Mouse (Mus musculus) adrenal gland, adult 2 months (tissue): ENCODE measurements around the gene Usp4. TPM values are rescaled to one million over a fixed set of nuclear protein-coding genes. Genes with fewer than 3 reads are reported as not detected.
"Not testable (repeated sequence)": the region's sequence is repeated elsewhere in the genome, so short reads cannot be mapped to it uniquely, and the experiment has no call there.

Experiments
- DNase-seq: peaks from one replicate; pipeline ENCODE4 v3.0.0; 2021
- long read RNA-seq: library from polyadenylated mRNA; stranded (forward); transcript quantifications from one replicate; pipeline ENCODE4 v2.0.0, GENCODE M21; 2021
- polyA plus RNA-seq: library from polyadenylated mRNA; depleted of rRNA; stranded (reverse); fragments of >200 nt; gene quantifications from 2 replicates; pipeline ENCODE4 v1.2.3, GENCODE M21; 2012; rRNA removed
- total RNA-seq, 2 experiments: library from RNA; stranded (reverse); gene quantifications; 2 replicates each; pipeline ENCODE4 v1.2.3; 2021

The Usp4 gene
- total RNA-seq (100 to 1,000 TPM; 100 to 122 TPM), polyA plus RNA-seq (47.0 and 52.3 TPM in 2 replicates)
- long read RNA-seq, transcript Usp4-201 (22 exons, 3,662 nt), result major isoform, 91 of 127 reads
- long read RNA-seq, transcript Usp4-209 (21 exons, 3,436 nt), result minor isoform, 15 of 127 reads
- long read RNA-seq, partial matches to known transcripts, result 11 of 127 reads
- long read RNA-seq, other reads (novel, unspliced or antisense), result 9 of 127 reads

GRCm38 (mm10) chr9:108347540-108348289 is at the start of gene Usp4:
Gene Usp4 (plus strand): TSS chr9:108347853.
- DNase-seq, result peak; percentile 94

- DNase-seq, result no peak
Measured at GRCm38 (mm10) chr9:108301853-108302252, 45.8 kb upstream of the Usp4 start.

- no peak for DNase-seq
Measured at GRCm38 (mm10) chr9:108304716-108305115, 42.9 kb upstream of the Usp4 start.

- peak; percentile 22 for DNase-seq
Measured at GRCm38 (mm10) chr9:108305170-108305569, 42.5 kb upstream of the Usp4 start.

GRCm38 (mm10) chr9:108305629-108306520 is 41.8 kb upstream of the Usp4 start, which contains the start of the genes Rhoa and Tcta:
Gene Rhoa (plus strand): TSS chr9:108306129.
Gene Tcta (minus strand): TSS chr9:108306160.
- peak; percentile 99 for DNase-seq

- DNase-seq, result peak; percentile 92
Measured at GRCm38 (mm10) chr9:108306571-108306980, 41.1 kb upstream of the Usp4 start.

GRCm38 (mm10) chr9:108307021-108307807 is 40.4 kb upstream of the Usp4 start:
- no peak for DNase-seq

GRCm38 (mm10) chr9:108308141-108308540 is 39.5 kb upstream of the Usp4 start:
- no peak for DNase-seq

- no peak for DNase-seq
Measured at GRCm38 (mm10) chr9:108317572-108317971, 30.1 kb upstream of the Usp4 start.

GRCm38 (mm10) chr9:108318462-108318861 is 29.2 kb upstream of the Usp4 start:
- no peak for DNase-seq

- not testable (repeated sequence) for DNase-seq
Measured at GRCm38 (mm10) chr9:108322054-108322453, 25.6 kb upstream of the Usp4 start.

- DNase-seq, result no peak
Measured at GRCm38 (mm10) chr9:108324784-108325183, 22.9 kb upstream of the Usp4 start.

GRCm38 (mm10) chr9:108325811-108326210 is 21.8 kb upstream of the Usp4 start:
- DNase-seq, result no peak

GRCm38 (mm10) chr9:108337848-108338550 is 9.7 kb upstream of the Usp4 start:
- DNase-seq, result no peak

GRCm38 (mm10) chr9:108338551-108338885 is 9.1 kb upstream of the Usp4 start:
- DNase-seq, result no peak

- DNase-seq, result peak; percentile 96
Measured at GRCm38 (mm10) chr9:108338886-108339781, 8.5 kb upstream of the Usp4 start, which contains the start of gene Gpx1. Gene Gpx1 (plus strand): TSS chr9:108338903.

GRCm38 (mm10) chr9:108339886-108340257 is 7.8 kb upstream of the Usp4 start:
- peak; percentile 58 for DNase-seq

- peak; percentile 73 for DNase-seq
Measured at GRCm38 (mm10) chr9:108340258-108341138, 7.2 kb upstream of the Usp4 start.

GRCm38 (mm10) chr9:108341139-108341475 is 6.5 kb upstream of the Usp4 start:
- DNase-seq, result no peak
